Mouse (Mus musculus) hindbrain, postnatal 0 days (tissue): ENCODE measurements at regions not wholly inside any gene's neighbourhood (a gene's known extent, or its start where the extent isn't known, plus 50 kb on each side); places are given as distances from the start of the nearest gene placed in this dataset.

Experiments
- ATAC-seq: fragments of 200-750 bp; cut with Nextera tagmentation; 2 replicates; pipeline ENCODE4 v1.8.0; 2017; ENCODE audit warnings: mild to moderate bottlenecking, moderate TSS enrichment, moderate library complexity
- DNase-seq: peaks from one replicate; pipeline ENCODE4 v3.0.0-alpha.2; 2015; ENCODE audit warnings: low spot score
- H3K27ac ChIP-seq: fragments of 300-500 bp; sonication (generic); 2 replicates; pipeline ENCODE4 v1.5.1; 2014; ENCODE audit warnings: mild to moderate bottlenecking
- H3K27me3 ChIP-seq: fragments of 300-500 bp; sonication (generic); 2 replicates; pipeline ENCODE4 v1.6.1; 2014; ENCODE audit warnings: low read length, mixed read lengths; ENCODE audit not compliant: insufficient read depth
- H3K36me3 ChIP-seq: fragments of 300-500 bp; sonication (generic); 2 replicates; pipeline ENCODE4 v1.6.1; 2014; ENCODE audit warnings: low read length, mixed read lengths; ENCODE audit not compliant: insufficient read depth
- H3K4me1 ChIP-seq: fragments of 300-500 bp; sonication (generic); 2 replicates; pipeline ENCODE4 v1.6.1; 2014; ENCODE audit warnings: antibody characterized with exemption, low read length, mixed read lengths; ENCODE audit not compliant: insufficient read depth
- H3K4me2 ChIP-seq: fragments of 300-500 bp; sonication (generic); 2 replicates; pipeline ENCODE4 v1.6.1; 2014; ENCODE audit warnings: low read depth, mild to moderate bottlenecking, low read length, moderate library complexity, mixed read lengths
- H3K4me3 ChIP-seq: fragments of 300-500 bp; sonication (generic); 2 replicates; pipeline ENCODE4 v1.5.1; 2014; ENCODE audit warnings: low read length
- H3K9ac ChIP-seq: fragments of 300-500 bp; sonication (generic); replicated peaks from 2 replicates; pipeline ENCODE4 v1.6.1; 2014; ENCODE audit warnings: mild to moderate bottlenecking, low read length, moderate library complexity, mixed read lengths
- H3K9me3 ChIP-seq: fragments of 300-500 bp; sonication (generic); 2 replicates; pipeline ENCODE4 v1.6.1; 2016; ENCODE audit warnings: low read length, mixed read lengths
- CTCF ChIP-seq: IDR thresholded peaks from 2 replicates; pipeline ENCODE4 v1.5.1; 2016; ENCODE audit warnings: antibody characterized with exemption, control low read depth, low read depth
- WGBS: fragments of 180-500 bp; shearing (Covaris S2); extraction: QIAGEN DNeasy Blood & Tissue Kit; methylation state at CpG from one replicate; pipeline ENCODE4 v1.1.7; 2014; 5-methylcytosine and 5-hydroxymethylcytosine counted together

GRCm38 (mm10) chr6:20493742-20494303 lies 721.5 kb upstream of the Kcnd2 start:
- no peaks in the 10 kb centered on the region for H3K27me3 ChIP-seq
- H3K9me3 ChIP-seq = no peaks in the 10 kb centered on the region
- no peak overlapping the region for H3K9ac ChIP-seq
- no peak for DNase-seq
- no peak overlapping the region for H3K4me3 ChIP-seq
- no peak for TF ChIP-seq CTCF
- no peak overlapping the region for H3K4me2 ChIP-seq
- H3K4me1 ChIP-seq = no peaks in the 10 kb centered on the region
- H3K36me3 ChIP-seq = no peaks in the 10 kb centered on the region
- no peak for ATAC-seq
- WGBS = 29% methylated on average over 1 of the region's 1 CpGs
- no peak overlapping the region for H3K27ac ChIP-seq

- H3K4me3 ChIP-seq = no peak overlapping the region
- 73% methylated on average over 5 of the region's 5 CpGs for WGBS
- H3K4me1 ChIP-seq = no peaks in the 10 kb centered on the region
- H3K27me3 ChIP-seq = no peaks in the 10 kb centered on the region
- H3K4me2 ChIP-seq = no peak overlapping the region
- TF ChIP-seq CTCF = no peak
- DNase-seq (peak; percentile 43), ATAC-seq (no peak)
- H3K36me3 ChIP-seq = no peaks in the 10 kb centered on the region
- no peaks in the 10 kb centered on the region for H3K9me3 ChIP-seq
- no peak overlapping the region for H3K9ac ChIP-seq
- no peak overlapping the region for H3K27ac ChIP-seq
These were observed 712.8 kb upstream of the Kcnd2 start for GRCm38 (mm10) chr6:20502338-20503079.
